Mouse (Mus musculus) ES-Bruce4 (cell line): Measurements from ENCODE around the gene Mbd6.

Experiments used
- CTCF ChIP-seq: IDR thresholded peaks from one replicate; pipeline ENCODE4 v1.8.1; 2011; ENCODE audit warnings: low read depth, low read length
- POLR2A ChIP-seq: IDR thresholded peaks from one replicate; pipeline ENCODE4 v1.8.1; 2011; ENCODE audit warnings: low read length; ENCODE audit not compliant: insufficient read depth

- TF ChIP-seq POLR2A (no peak), CTCF (no peak)
Measured at GRCm38 (mm10) chr10:127337536-127338099, 48.8 kb upstream of the Mbd6 start.
